Mouse (Mus musculus) liver (tissue): Measurements from ENCODE around the gene Cd47.

Experiments
- DNase-seq: peaks from one replicate; pipeline ENCODE4 v3.0.0-alpha.2; 2020; ENCODE audit warnings: mixed read lengths

The Cd47 gene

GRCm38 (mm10) chr16:49799597-49800561, at the start of gene Cd47:
TSS of gene Cd47 (plus strand) at chr16:49800533.
- DNase-seq, result peak; percentile 87

GRCm38 (mm10) chr16:49752906-49753305, 47.4 kb upstream of the Cd47 start:
- DNase-seq, result no peak

GRCm38 (mm10) chr16:49753318-49753717, 47.0 kb upstream of the Cd47 start:
- DNase-seq, result no peak

- no peak for DNase-seq
These were observed 39.7 kb upstream of the Cd47 start for GRCm38 (mm10) chr16:49760517-49761203.

GRCm38 (mm10) chr16:49761981-49762380, 38.4 kb upstream of the Cd47 start:
- DNase-seq, result no peak

GRCm38 (mm10) chr16:49766326-49766725, 34.0 kb upstream of the Cd47 start:
- peak; percentile 62 for DNase-seq

GRCm38 (mm10) chr16:49768491-49769031, 31.8 kb upstream of the Cd47 start:
- no peak for DNase-seq

GRCm38 (mm10) chr16:49769831-49770261, 30.5 kb upstream of the Cd47 start:
- peak; percentile 84 for DNase-seq

- no peak for DNase-seq
These were observed 29.8 kb upstream of the Cd47 start for GRCm38 (mm10) chr16:49770320-49771189.

GRCm38 (mm10) chr16:49771609-49772396, 28.5 kb upstream of the Cd47 start:
- peak; percentile 66 for DNase-seq

- DNase-seq, result peak; percentile 43
These were observed 27.8 kb upstream of the Cd47 start for GRCm38 (mm10) chr16:49772576-49772975.

GRCm38 (mm10) chr16:49773068-49773467, 27.3 kb upstream of the Cd47 start:
- no peak for DNase-seq

GRCm38 (mm10) chr16:49774059-49775001, 26.0 kb upstream of the Cd47 start:
- peak; percentile 73 for DNase-seq

GRCm38 (mm10) chr16:49775002-49775966, 25.0 kb upstream of the Cd47 start:
- peak; percentile 78 for DNase-seq

GRCm38 (mm10) chr16:49776981-49777380, 23.4 kb upstream of the Cd47 start:
- DNase-seq, result peak; percentile 77

GRCm38 (mm10) chr16:49781556-49782156, 18.7 kb upstream of the Cd47 start:
- DNase-seq, result no peak

- DNase-seq, result no peak
These were observed 17.0 kb upstream of the Cd47 start for GRCm38 (mm10) chr16:49783369-49783768.

GRCm38 (mm10) chr16:49786116-49786515, 14.2 kb upstream of the Cd47 start:
- no peak for DNase-seq

- DNase-seq, result no peak
These were observed 12.6 kb upstream of the Cd47 start for GRCm38 (mm10) chr16:49787714-49788113.
